Mouse (Mus musculus) C3H10T1/2 (cell line): ENCODE results near the gene Cenpu. TPM values are rescaled to one million over a fixed set of nuclear protein-coding genes. Genes with fewer than 3 reads are reported as not detected.

Source experiments
- polyA plus RNA-seq, 2 experiments: library from polyadenylated mRNA; unstranded; fragments of >200 nt; fragmentation: generic; extraction: Trizol; gene quantifications; one replicate each; pipeline ENCODE4 v1.2.1; 2012; ENCODE audit warnings: missing spikeins in 2 of 2

Gene Cenpu
- polyA plus RNA-seq, result 1 to 10 TPM; 5.4 to 5.9 TPM

GRCm38 (mm10) chr8:46551615-46552440 lies at the start of gene Cenpu:
Gene Cenpu, plus strand, starts transcription at chr8:46552028.

GRCm38 (mm10) chr8:46616879-46617689 lies 65.3 kb downstream of the Cenpu start, which contains the start of the genes Primpol and Casp3:
Gene Primpol, minus strand, starts transcription at chr8:46617212.
Gene Casp3, plus strand, starts transcription at chr8:46617291.

Other genes starting within 250 kb of the Cenpu start
- gene Acsl1, start 81.0 kb upstream of the Cenpu start, polyA plus RNA-seq, result 1 to 10 TPM in 1 of 2 experiments, under 1 TPM in 1; 0.95 to 4.0 TPM
- gene Primpol, start 65.2 kb downstream of the Cenpu start, polyA plus RNA-seq, result 1 to 10 TPM in 1 of 2 experiments, under 1 TPM in 1; 0.20 to 1.8 TPM
- 10 to 100 TPM in 1 of 2 experiments, 1 to 10 TPM in 1; 3.9 to 20.5 TPM for gene Casp3, start 65.3 kb downstream of the Cenpu start, polyA plus RNA-seq
- 10 to 100 TPM in 1 of 2 experiments, 1 to 10 TPM in 1; 1.8 to 14.3 TPM for gene Irf2, start 187.7 kb downstream of the Cenpu start, polyA plus RNA-seq